Mouse (Mus musculus) megakaryocyte, embryonic 14.5 days (primary cell): ENCODE measurements at regions not wholly inside any gene's neighbourhood (a gene's known extent, or its start where the extent isn't known, plus 50 kb on each side); places are given as distances from the start of the nearest gene placed in this dataset.

ENCODE experiments used
- H3K27me3 ChIP-seq: replicated peaks from 2 replicates; pipeline ENCODE3; 2012; ENCODE audit warnings: inconsistent platforms
- H3K36me3 ChIP-seq: replicated peaks from 2 replicates; pipeline ENCODE3; 2012; ENCODE audit warnings: low read length, inconsistent platforms, mixed read lengths
- H3K4me1 ChIP-seq: 2 replicates; pipeline ENCODE4 v1.6.1; 2012; ENCODE audit warnings: inconsistent platforms
- H3K4me3 ChIP-seq: replicated peaks from 2 replicates; pipeline ENCODE3; 2012; ENCODE audit warnings: moderate library complexity, mild to moderate bottlenecking, inconsistent platforms
- H3K9me3 ChIP-seq: 2 replicates; pipeline ENCODE4 v1.6.1; 2012; ENCODE audit warnings: inconsistent platforms
- FLI1 ChIP-seq: IDR thresholded peaks from 2 replicates; pipeline ENCODE4 v1.6.1; 2012; ENCODE audit warnings: low read length, inconsistent platforms, mixed read lengths
- GATA1 ChIP-seq: IDR thresholded peaks from 3 replicates; pipeline ENCODE4 v1.6.1; 2012; ENCODE audit warnings: mixed read lengths, low read length, inconsistent platforms, borderline replicate concordance

DNA sequence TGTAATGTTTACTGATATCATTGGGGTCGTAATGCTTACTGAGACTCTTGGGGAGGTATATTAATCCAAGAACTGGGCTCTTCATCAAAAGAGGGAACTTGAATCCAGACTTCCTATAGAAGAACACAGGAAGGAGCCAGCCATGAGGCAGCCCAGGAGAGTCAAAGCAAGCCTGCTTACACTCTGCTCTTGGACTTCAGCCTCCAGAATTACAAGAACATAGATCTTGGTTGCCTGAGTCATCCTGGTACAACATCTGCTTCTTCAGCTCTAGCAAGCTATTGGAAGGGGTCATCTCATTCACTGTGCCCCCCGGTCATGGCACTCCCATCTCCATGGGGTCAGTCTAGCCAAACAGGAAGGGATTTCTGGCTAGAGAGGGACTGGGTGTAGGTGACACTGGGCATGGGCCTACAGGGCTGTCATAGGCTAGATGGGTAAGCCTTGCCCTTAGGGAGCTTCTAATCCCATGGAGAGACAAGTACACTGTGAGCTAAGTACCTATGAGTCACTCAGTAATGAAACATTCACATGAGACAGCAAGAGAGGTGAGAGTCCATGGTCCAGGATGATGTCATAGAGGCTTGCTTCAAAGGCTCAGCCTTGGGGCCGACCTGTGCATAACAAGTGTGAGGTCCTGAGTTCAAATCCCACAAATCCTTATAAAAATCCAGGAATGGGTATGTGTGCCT lies 217.1 kb downstream of the 4933412E24Rik start:
- Histone ChIP-seq H3K9me3 (no peaks in the 10 kb centered on the region), H3K4me3 (no peak overlapping the region), H3K27me3 (peaks cover 7% of the 10 kb centered on the region), H3K4me1 (peaks cover 53% of the 10 kb centered on the region), H3K36me3 (no peaks in the 10 kb centered on the region)
- TF ChIP-seq GATA1 = no peak
- TF ChIP-seq FLI1 = no peak

DNA sequence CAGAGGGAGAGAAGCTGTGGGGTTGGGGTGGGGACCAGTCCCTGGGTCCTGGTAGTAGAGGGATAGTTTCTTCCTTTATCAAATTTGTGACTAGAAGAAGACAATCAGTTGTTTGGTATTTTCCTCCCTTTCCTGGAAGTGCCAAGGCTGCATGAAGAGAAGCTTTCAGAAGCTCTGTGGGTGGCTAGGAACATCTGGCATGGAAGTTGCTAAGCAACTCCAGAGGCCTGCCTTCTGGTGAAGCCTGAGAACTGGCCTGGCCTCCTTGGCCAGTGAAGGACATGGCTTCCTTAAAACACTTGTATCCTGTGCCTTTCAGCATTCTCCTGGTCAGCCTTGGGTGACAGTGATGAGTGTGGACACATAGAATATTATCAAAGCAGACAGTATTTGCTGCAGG lies 217.9 kb downstream of the 4933412E24Rik start:
- no peaks in the 10 kb centered on the region for H3K9me3 ChIP-seq
- no peak for TF ChIP-seq GATA1
- no peak for TF ChIP-seq FLI1
- no peaks in the 10 kb centered on the region for H3K36me3 ChIP-seq
- H3K4me1 ChIP-seq = peaks cover 55% of the 10 kb centered on the region
- no peak overlapping the region for H3K4me3 ChIP-seq
- peaks cover 3% of the 10 kb centered on the region for H3K27me3 ChIP-seq

DNA sequence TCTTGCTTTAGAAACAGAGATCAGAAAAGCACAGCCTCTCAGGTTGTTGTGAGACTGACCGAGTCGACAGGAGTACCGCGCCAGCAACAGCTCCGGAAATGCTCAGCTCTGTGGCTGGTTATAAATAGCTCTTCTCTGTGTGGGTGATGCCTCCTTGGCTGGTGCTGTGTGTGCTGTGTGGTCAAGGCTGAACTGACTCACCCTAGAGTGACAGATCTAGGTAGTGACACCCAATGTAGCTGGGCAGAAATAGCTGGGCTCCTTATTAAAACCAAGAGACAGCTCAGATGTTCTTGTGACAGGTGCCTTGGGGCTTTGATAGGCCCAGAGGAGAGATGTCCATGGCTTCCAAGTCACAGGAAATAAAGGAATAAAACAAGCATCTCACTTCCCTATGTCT lies 220.7 kb downstream of the 4933412E24Rik start:
- no peak for TF ChIP-seq GATA1
- TF ChIP-seq FLI1 = no peak

DNA sequence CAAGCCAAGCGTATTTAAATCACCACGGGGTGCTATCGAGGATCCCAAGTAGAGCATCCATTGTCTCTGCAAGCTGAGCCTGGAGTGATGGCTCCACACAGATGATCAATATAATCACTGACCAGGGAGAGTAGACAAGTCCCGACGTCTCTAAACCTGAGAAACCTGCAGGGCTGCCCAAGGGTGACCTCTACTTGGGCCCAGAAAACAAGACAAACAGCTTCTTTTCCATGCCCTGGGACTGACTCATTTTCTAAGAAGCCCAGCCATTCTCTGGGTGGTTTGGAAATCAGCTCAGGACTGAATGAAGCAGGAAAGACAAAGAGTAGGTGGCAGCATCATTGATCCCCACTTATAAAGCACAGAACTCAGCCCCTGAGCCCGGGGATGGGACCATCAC lies 221.5 kb downstream of the 4933412E24Rik start:
- TF ChIP-seq GATA1 (no peak), FLI1 (no peak)
- Histone ChIP-seq H3K36me3 (no peaks in the 10 kb centered on the region), H3K4me3 (no peak overlapping the region), H3K9me3 (no peaks in the 10 kb centered on the region), H3K27me3 (no peaks in the 10 kb centered on the region), H3K4me1 (peaks cover 68% of the 10 kb centered on the region)

More for the DNA sequence above, 220.7 kb downstream of the 4933412E24Rik start:
- peak overlapping the region; percentile 60 for H3K4me3 ChIP-seq
- peaks cover 64% of the 10 kb centered on the region for H3K4me1 ChIP-seq
- H3K36me3 ChIP-seq = no peaks in the 10 kb centered on the region
- no peaks in the 10 kb centered on the region for H3K27me3 ChIP-seq
- H3K9me3 ChIP-seq = no peaks in the 10 kb centered on the region

DNA sequence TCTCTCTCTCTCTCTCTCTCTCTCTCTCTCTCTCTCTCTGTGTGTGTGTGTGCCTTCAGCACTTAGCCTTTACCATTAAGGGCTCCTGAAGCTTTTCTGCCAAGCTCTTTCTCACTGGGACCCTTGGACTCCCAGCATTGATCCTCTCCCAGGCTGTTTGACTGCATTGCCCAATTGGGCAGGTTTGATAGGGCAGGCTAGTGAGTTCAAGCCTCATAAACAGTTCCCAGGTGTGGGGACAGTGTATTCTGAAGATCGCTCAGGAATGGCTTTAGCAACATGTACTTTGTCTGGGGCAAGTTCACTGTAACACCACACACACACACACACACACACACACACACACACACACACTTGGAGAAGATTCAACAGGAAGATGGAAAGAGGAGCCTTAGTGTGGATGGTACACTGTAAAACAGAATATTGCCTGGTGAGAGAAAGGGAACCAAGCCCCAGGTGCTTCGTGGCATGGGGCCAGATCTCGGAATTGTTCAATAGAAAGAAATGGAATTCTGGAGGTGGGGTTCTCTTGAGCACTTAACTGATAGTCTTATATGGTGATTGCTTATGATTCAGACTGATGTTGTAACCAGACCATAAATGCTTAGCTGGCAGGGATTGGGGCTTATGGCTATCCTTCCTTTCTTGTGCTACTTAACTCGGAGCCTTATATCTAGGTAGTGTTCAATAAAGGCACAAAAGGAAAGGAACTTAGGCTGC lies 229.5 kb downstream of the 4933412E24Rik start:
- Histone ChIP-seq H3K27me3 (peaks cover 27% of the 10 kb centered on the region), H3K4me3 (no peak overlapping the region), H3K36me3 (no peaks in the 10 kb centered on the region), H3K9me3 (peaks cover 19% of the 10 kb centered on the region), H3K4me1 (peaks cover 17% of the 10 kb centered on the region)
- TF ChIP-seq GATA1 (no peak), FLI1 (no peak)

DNA sequence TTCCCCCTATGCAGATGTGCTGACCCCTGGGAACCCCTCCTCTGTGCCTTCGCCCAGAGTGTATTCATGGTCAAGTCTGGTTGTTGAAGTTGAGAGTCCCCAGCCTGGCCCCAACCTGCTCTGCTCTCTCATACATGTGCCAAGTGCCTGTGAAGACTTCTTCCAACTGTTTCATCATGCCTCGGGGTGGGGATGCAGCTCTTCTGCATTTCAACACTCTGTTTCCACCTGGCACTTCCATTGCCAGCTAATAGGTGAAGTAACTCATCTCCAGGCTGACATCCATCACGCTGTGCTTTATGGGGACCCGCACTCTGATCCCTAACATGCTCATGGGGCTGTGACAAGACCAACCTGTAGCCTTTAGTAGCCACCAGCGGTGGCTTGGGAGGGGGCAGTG lies 230.4 kb downstream of the 4933412E24Rik start:
- no peak overlapping the region for H3K4me3 ChIP-seq
- peaks cover 10% of the 10 kb centered on the region for H3K4me1 ChIP-seq
- H3K9me3 ChIP-seq = peaks cover 19% of the 10 kb centered on the region
- H3K36me3 ChIP-seq = no peaks in the 10 kb centered on the region
- TF ChIP-seq FLI1 (no peak), GATA1 (no peak)
- H3K27me3 ChIP-seq = peaks cover 31% of the 10 kb centered on the region

DNA sequence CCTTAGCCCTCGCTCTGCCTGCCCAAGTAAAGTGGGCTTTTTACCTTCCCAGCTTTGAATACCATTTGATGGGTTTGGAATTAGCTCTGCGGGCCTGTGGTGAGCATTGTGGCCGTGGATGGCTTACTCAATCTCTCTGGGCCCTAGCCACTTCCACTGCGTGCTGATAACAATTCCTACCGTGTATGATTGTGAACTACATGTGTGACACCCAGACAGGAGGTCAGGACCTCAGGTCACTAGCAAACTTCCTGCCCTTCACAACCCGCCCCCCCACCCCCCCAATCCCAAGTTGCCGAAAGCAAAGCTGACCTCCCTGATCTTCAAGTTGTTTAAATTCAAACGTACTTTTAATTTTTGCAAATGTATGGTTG lies 231.9 kb downstream of the 4933412E24Rik start:
- no peak for TF ChIP-seq GATA1
- TF ChIP-seq FLI1 = no peak
- Histone ChIP-seq H3K9me3 (peaks cover 21% of the 10 kb centered on the region), H3K27me3 (peaks cover 31% of the 10 kb centered on the region), H3K36me3 (no peaks in the 10 kb centered on the region), H3K4me3 (no peak overlapping the region), H3K4me1 (0 out of 2 replicates have a peak, but pooled peaks cover 4% of the 10 kb centered on the region)

DNA sequence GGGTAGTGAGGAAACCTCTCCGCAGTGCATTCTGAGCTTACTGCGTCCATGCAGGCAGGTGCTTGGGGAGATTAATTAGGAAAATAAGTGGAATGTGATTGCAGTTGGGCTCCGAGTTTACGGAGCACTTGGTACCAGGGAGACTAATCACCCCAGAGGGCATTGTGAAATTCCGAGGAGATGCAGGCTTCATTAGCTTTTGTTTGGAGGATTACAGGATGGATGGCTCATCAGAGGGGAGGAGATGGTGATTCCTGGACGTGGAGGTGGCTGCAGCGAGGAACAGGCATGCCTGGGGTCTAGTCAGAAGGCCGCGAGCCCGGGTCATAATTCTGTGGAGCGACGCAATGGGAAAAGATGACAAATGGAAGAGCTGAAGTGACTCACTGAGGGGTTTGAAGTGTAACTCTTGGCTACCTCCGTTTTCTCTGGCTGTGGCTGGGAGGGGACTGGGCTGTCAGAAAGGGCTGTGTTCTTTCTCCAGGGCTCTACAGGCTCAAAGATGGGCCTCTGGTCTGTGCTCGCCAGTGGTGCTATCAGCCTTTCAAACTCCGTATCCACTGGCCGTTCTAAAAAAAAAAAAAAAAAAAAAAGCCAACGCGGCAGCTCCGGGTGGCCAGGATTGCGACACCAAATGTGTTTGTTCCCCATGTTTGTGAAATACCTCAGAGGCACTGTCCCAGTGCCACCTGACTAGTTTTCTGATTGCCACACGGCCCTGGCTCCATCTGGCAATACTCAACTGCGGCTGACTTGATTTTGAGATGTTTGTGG lies 232.4 kb downstream of the 4933412E24Rik start:
- Histone ChIP-seq H3K4me3 (no peak overlapping the region), H3K36me3 (no peaks in the 10 kb centered on the region), H3K4me1 (0 out of 2 replicates have a peak, but pooled peaks cover 4% of the 10 kb centered on the region), H3K27me3 (peaks cover 31% of the 10 kb centered on the region), H3K9me3 (peaks cover 18% of the 10 kb centered on the region)
- TF ChIP-seq GATA1 (no peak), FLI1 (no peak)

DNA sequence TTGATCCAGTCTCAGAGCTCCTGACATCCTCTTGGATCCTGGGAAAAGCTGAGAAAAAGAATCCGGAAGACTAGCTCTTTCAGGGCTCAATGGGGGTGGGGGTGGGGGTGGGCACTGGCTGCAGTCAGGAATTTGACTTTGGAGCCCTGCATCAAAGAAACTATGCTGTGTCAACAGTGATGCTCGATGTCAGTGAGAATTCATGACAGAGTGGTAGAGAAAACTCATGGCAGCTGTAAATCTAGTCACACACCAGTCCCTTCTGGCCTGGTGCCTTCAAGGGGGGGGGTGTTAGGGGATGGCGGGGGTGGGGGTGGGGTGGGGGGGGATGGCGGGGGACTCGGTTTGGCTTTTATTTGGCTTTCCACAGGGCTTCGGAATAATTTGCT lies 233.0 kb downstream of the 4933412E24Rik start:
- TF ChIP-seq GATA1 = no peak
- TF ChIP-seq FLI1 = no peak
- H3K9me3 ChIP-seq = peaks cover 12% of the 10 kb centered on the region
- peaks cover 31% of the 10 kb centered on the region for H3K27me3 ChIP-seq
- no peaks in the 10 kb centered on the region for H3K36me3 ChIP-seq
- H3K4me1 ChIP-seq = 0 out of 2 replicates have a peak, but pooled peaks cover 4% of the 10 kb centered on the region
- H3K4me3 ChIP-seq = no peak overlapping the region

DNA sequence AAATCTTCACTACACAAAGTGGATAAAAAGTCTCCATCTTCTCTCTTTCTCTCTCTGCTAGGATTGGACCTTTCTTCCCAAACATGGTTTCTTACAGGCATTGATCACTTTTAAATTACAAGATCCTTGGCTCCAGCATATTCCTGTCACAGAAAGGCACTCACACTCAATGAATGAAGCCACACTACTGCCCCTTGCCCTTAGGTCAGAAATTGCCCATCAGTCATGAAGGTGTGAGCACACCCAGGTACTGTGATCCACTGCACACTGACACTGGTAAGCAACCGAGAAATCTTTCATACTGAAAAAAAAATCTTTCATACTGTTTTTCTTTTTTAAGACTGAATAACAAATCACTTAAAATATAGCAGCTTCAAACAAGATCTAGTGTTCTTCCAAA lies 235.9 kb downstream of the 4933412E24Rik start:
- TF ChIP-seq GATA1 = no peak
- no peak for TF ChIP-seq FLI1
- Histone ChIP-seq H3K36me3 (no peaks in the 10 kb centered on the region), H3K27me3 (peaks cover 35% of the 10 kb centered on the region), H3K4me3 (no peak overlapping the region), H3K4me1 (0 out of 2 replicates have a peak, but pooled peaks cover 4% of the 10 kb centered on the region), H3K9me3 (peaks cover 2% of the 10 kb centered on the region; the same call in 1 of the 2 replicates)
